Mouse (Mus musculus) layer of hippocampus, adult 8-10 months (tissue): ENCODE data around the gene Mrfap1. TPM values are rescaled to one million over a fixed set of nuclear protein-coding genes. Genes with fewer than 3 reads are reported as not detected.

ENCODE experiments used
- DNase-seq, 2 experiments: peaks; one replicate each; pipeline ENCODE4 v3.0.0; 2022; ENCODE audit warnings: low spot score in 2 of 2
- total RNA-seq, 4 experiments: library from RNA; stranded (reverse); gene quantifications; 2 replicates each; pipeline ENCODE4 v1.2.4; 2022

Gene Mrfap1
- total RNA-seq, 4 experiments from 2014 or later, result 515 to 533 (median 521) TPM

GRCm38 (mm10) chr5:36786052-36786451 lies 10.5 kb downstream of the Mrfap1 start:
- no peak for DNase-seq

- no peak for DNase-seq
These were observed 17.1 kb downstream of the Mrfap1 start for GRCm38 (mm10) chr5:36779512-36779911.

DNA sequence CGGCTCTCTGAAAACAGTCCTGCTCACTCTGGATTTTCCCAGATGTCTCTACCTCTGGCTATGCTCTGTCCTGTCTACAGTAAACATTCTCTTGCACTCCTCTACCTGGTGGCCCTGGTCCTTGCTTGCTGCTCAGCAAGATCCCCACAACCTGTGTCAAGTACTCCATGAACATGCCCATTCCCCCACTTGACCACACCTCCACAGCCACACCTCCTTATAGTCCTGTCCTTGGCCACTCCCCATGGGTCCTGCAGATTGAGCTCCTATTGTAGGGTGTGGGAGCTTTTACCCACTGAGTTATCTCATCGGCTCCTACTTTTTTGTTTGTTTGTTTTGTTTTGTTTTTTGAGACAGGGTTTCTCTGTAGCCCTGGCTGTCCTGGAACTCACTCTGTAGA lies 17.7 kb downstream of the Mrfap1 start:
- DNase-seq, result no peak

DNA sequence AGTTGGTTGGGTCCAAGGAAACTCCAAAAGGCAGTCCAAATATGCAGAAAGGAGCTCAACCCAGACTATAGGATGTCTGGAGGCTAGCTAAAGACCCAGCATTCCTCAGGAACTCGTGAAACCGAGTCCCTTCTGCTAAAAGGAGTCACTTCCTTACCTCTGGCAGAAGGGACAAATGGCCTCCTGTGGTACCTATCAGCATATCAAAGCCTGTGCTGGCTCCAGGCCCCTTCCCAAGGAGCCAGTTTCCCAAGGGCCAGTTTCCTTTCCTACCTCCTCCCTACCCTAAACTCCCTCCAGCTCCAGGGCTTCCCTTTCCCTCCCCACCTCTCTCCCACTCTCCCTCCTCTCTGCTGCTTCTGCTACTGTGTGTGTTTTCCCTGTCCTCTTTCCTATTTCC lies 19.4 kb downstream of the Mrfap1 start:
- DNase-seq, result no peak

DNA sequence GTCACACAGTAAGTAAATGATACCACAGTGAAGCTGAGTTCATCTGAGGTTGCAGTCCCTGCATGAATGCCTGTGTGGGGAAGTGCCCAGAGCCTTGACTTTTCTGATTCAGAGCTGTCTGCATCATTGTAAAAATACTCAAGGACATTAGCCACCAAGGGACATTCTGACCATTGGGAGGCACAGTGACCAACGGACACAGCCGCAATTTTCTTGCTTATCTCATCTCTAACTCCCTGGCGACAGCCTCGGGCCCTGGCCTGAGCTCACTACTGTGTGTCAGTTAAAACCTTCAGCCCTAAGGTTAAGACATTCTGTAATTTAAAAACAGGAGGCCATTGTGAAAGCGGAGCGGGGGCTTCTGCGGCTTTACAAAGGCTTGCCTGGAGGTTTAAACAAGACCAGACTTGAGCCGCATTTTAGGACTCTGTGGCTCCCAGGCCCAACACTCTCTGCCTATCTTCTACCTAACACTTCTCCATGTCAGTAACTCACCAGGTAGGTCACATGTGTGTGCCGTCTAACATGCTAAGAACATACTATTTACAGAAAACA lies 20.5 kb downstream of the Mrfap1 start:
- no peak for DNase-seq

GRCm38 (mm10) chr5:36775317-36775716 lies 21.3 kb downstream of the Mrfap1 start:
- no peak for DNase-seq

DNA sequence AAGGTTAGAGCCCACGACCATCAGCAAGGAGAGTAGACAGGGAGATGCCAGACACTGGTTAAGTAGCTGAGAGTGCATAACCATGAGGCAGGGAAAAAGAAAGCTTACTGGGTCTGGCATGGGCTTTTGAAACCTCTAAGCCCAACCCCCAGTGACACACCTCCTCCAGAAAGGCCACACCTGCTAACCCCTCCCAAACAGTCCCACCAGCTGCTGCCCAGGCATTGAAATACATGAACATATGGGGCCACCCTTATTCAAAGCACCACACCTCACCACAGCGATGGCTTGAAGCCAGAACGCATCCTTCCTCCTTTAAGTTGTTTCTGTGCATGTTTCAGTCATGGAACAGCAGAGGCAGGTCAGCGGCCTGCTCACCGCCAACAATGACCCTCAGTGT lies 24.0 kb downstream of the Mrfap1 start:
- DNase-seq, result no peak

DNA sequence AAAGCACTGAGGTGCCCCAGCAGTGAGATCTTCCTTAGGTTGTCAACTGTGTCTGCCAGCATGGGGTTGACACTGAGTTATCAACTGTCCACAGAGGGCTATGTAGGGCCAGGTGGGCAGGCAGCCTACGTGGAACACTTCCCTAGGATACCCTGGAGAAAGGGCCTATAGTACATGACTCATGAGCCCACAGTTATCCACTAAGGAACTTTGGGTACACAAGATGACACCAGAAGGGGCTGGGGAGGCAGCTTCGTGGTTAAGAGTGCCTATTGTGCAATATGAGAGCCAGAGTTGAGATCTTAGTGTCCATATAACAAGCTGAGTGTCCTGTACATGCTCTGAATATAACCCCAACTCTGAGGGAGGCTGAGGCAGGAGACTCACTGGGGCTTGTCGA lies 27.0 kb downstream of the Mrfap1 start:
- DNase-seq, result no peak

GRCm38 (mm10) chr5:36766958-36767703 lies 29.4 kb downstream of the Mrfap1 start:
- DNase-seq, result no peak

GRCm38 (mm10) chr5:36759848-36760247 lies 36.7 kb downstream of the Mrfap1 start:
- no peak for DNase-seq

- no peak for DNase-seq
These were observed 39.5 kb downstream of the Mrfap1 start for GRCm38 (mm10) chr5:36757033-36757432.

GRCm38 (mm10) chr5:36750119-36751078 lies 46.2 kb downstream of the Mrfap1 start:
- no peak for DNase-seq

DNA sequence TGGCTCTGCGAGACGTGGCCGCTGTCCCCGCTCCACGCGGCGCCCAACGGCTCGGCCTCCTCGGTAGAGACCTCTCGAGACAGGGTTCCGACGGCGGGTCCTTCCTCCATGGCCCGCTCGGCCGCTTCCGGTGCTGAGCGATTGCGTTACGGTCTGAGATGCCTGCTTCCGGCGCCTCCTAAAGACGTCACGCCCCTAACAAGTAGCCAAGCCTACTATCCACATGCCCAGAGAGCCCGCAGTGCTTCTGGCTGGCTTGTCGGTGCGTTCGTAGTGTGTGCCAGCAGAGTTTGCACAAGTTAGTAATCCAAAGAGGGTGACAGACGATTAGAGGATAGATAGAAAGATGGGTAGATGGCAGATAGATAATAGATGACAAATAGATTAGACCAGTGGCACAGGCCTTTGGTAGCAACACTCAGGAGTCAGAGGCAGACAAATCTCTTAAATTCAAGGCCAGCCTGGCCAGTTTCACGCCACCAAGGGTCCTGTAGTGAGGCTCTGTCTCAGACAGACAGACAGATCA lies 48.0 kb downstream of the Mrfap1 start, which contains the start of gene Bloc1s4:
Bloc1s4 (minus strand) TSS at position 115 of the 526 bp plus-strand sequence.
- peak; percentile 92 to 95 for DNase-seq

- no peak for DNase-seq
These were observed 48.6 kb downstream of the Mrfap1 start for GRCm38 (mm10) chr5:36747794-36748535.

DNA sequence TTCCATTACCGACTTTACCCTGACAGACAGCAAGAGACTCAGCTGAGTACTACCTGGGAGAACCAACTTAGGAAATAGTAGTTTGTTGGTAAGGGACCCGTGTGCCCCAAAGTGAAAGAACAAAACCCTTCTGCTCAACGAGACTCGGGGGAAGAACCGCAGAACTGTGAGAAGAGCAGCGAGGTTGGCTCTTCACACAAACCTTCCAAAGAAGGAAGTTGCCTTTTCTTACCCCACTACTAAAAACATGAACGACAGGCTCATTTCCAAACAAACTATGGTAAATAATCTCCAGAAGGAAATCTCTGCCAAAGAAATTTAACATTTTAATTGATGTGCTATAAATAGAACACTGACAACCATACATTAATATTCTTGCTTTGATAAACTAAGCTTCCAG lies 49.5 kb downstream of the Mrfap1 start:
- no peak for DNase-seq

Other genes starting within 250 kb of the Mrfap1 start
- 10 to 100 TPM; 74.3 to 92.7 (median 82.9) TPM for gene Tbc1d14, start 203.5 kb downstream of the Mrfap1 start, total RNA-seq
- gene D5Ertd579e, start 100.7 kb downstream of the Mrfap1 start, total RNA-seq, result 100 to 1,000 TPM in 1 of 4 experiments, 10 to 100 TPM in 3; 92.0 to 121 (median 95.2) TPM
- 10 to 100 TPM; 14.4 to 21.4 (median 18.5) TPM for gene Bloc1s4, start 48.1 kb downstream of the Mrfap1 start, total RNA-seq
- gene Man2b2, start 33.9 kb upstream of the Mrfap1 start, total RNA-seq, result 10 to 100 TPM; 26.8 to 50.4 (median 37.5) TPM
- 100 to 1,000 TPM; 315 to 377 (median 346) TPM for gene Ppp2r2c, start 71.7 kb upstream of the Mrfap1 start, total RNA-seq
- 100 to 1,000 TPM; 141 to 176 (median 159) TPM for gene Wfs1, start 192.4 kb upstream of the Mrfap1 start, total RNA-seq